Mouse (Mus musculus): ENCODE data around the gene Snrpa. TPM values are rescaled to one million over a fixed set of nuclear protein-coding genes. Genes with fewer than 3 reads are reported as not detected.
"Not testable (repeated sequence)": the region's sequence is repeated elsewhere in the genome, so short reads cannot be mapped to it uniquely, and the experiment has no call there.

Gene Snrpa
- 10 to 100 TPM; 75.9 to 85.9 TPM for total RNA-seq (2021)
- long read RNA-seq, experiment 1, transcript Snrpa-202 (7 exons, 1,336 nt), result minor isoform, 34 of 129 reads
- long read RNA-seq, experiment 1, transcript Snrpa-206 (6 exons, 1,288 nt), result minor isoform, 29 of 129 reads
- long read RNA-seq, experiment 1, transcript Snrpa-201 (7 exons, 1,365 nt), result major isoform, 62 of 129 reads
- long read RNA-seq, experiment 1, partial matches to known transcripts, result 3 of 129 reads
- long read RNA-seq, experiment 1, other reads (novel, unspliced or antisense), result 1 of 129 reads
- long read RNA-seq, experiment 2, transcript Snrpa-202 (7 exons, 1,336 nt), result minor isoform, 22 of 97 reads
- long read RNA-seq, experiment 2, transcript Snrpa-201 (7 exons, 1,365 nt), result major isoform, 57 of 97 reads
- long read RNA-seq, experiment 2, transcript Snrpa-206 (6 exons, 1,288 nt), result minor isoform, 9 of 97 reads
- long read RNA-seq, experiment 2, partial matches to known transcripts, result 7 of 97 reads
- long read RNA-seq, experiment 2, other reads (novel, unspliced or antisense), result 2 of 97 reads

DNA sequence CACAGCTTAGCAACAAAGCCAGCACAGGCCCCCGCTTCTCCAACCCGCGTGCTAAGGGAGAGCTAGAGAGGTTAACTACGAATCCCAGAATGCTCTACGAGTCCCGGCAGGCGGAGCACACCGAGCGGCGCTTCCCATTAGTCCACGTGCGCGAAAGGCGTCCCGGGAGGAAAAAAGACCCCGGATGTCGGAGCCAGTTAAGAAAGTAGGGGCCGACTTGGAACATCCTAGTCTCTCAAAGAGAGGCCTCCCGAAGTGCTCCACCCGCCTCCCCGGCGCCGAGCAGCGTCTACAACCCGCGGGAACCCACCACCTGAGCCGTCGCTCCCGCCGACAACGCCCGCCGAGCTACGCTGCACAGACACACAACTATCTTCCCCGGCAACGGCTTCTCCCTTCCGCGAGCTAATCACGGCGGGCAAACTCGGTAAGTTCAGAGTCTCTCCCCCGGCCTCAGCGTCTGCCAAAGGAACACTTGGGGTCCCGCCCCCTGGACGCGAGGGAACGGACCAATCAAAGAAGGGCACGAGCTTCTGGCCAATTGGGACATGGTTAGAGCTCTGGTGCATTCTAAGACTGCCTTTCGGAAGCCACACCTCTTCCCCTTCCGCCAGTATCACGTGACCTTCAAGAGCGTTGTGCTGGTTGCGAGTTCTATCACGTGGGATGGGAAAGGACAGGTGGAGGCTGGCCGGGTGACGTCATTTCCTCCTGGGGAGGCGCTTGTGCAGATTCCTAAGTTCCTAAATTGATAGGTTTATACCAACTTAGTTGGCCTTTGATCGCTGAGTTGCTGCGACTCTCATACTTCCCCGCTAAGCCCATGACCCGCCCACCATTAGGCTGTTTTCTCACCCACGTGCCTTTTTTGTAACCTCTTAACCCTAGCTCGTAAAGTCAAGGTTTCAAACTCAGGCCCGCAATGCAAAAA is at the start of gene Snrpa, which contains the start of gene BC024978:
Gene Snrpa (minus strand): TSS at position 591 of the 931 bp plus-strand sequence.
Gene BC024978 (plus strand): TSS at position 101 of the 931 bp plus-strand sequence.
- DNase-seq (ENCODE audit: low spot score in 2 of 2), result peak; percentile 96 to 97

DNA sequence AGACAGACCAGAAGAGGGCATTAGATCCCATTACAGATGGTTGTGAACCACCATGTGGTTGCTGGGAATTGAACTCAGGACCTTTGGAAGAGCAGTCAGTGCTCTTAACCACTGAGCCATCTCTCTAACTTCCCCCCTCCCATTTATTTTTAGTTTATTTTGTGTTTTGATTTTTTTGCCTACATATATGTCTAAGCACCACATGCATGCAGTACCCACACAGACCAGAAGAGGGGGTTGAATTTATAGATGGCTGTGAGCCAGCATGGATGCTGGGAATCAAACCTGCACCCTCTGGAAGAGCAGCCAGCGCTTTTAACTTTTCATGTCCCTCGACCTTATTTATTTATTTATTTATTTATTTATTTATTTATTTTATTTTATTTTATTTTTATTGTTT is 48.0 kb upstream of the Snrpa start:
- not testable (repeated sequence) for DNase-seq (ENCODE audit: low spot score in 2 of 2)

DNA sequence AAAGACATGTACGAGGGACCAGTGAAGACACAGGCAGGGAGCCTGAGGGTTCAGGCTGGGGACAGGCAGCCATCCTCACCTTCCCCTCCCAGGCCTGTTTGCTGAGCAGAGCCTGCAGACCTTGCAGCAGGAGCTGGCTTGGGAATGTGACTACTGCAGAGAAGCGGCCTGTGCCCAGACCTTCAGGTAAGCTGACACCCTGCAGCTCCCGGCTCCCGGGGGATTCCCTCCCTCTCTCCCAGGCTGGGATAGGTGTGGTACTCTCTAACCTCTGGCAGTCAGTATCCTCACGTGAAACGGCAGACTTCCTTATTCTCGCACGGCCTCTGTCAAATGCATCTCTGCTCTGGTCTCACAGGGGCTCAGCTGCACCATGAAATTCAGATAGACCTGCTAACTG is 47.1 kb upstream of the Snrpa start:
- DNase-seq (ENCODE audit: low spot score in 2 of 2), result no peak

DNA sequence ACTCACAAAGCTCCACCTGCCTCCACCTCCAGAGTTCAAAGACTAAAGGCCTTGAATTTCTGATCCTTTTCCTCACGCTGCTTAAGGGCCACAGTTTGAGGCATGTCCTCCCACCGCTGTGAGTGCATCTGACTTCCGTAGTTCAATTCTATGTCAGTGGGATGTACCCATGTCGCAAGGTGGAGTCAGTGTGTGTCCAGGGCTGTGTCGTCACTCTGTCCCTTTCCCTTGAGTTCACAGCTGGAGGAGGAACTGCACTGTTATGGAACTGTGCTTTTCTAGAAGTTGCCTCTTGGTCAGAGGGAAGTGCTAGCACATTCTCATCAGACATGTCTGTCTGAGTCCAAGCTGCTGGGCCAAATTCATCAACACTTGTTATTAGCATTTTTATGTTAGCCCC is 42.5 kb upstream of the Snrpa start:
- no peak for DNase-seq (ENCODE audit: low spot score in 2 of 2)

DNA sequence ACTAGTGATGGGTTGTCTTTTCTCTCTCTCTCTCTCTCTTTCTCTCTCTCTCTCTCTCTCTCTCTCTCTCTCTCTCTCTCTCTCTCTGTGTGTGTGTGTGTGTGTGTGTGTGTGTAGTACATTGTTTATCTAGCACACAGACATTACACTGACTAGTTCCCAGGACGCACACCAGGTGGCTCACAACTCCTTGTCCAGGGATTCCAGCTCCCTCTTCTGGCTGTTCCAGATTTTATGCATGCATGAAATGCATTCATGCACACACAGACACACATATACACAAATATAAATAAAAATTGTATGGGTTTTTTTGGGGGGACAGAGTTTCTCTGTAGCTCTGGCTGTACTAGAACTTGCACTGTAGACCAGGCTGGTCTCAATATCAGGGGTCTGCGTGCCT is 41.5 kb upstream of the Snrpa start:
- DNase-seq (ENCODE audit: low spot score in 2 of 2), result no peak

DNA sequence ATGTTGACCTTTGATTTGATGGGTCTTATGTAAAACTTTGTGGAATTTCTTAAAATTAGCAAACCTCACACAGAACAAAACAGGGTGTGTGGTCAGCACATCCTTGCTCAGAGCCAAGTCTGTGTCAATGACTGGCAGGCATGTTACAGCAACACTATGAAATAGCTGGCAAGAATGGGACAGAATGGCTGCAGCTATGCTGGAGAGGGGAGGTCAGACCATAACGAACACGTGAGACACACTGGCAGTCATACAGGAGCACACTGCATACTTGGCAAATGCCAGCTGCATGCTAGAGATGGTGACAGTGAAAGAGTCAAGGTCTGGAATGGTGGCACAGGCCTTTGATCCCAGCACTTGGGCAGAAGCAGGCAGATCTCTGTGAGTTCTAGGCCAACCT is 39.7 kb upstream of the Snrpa start:
- no peak for DNase-seq (ENCODE audit: low spot score in 2 of 2)

DNA sequence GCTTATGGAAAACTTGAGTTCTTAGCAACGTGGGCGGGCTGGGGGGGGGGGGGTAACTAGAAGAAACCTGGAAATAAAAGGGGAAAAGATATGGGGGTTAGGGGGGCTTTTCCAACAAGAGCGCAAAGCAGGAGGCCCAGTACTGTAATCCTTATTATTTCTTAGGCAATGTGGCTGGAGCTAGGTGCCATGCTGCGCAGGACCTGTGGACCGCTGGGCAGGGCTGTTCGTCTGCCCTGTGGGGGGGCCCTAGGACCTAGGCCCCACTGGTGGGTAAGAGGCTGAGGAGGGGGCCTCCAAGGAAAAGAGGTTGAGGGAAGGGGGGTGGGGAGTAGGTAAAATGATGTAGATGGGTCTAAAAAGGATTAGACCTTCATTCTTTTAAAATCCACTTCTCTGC is 37.2 kb upstream of the Snrpa start:
- DNase-seq (ENCODE audit: low spot score in 2 of 2), result no peak

DNA sequence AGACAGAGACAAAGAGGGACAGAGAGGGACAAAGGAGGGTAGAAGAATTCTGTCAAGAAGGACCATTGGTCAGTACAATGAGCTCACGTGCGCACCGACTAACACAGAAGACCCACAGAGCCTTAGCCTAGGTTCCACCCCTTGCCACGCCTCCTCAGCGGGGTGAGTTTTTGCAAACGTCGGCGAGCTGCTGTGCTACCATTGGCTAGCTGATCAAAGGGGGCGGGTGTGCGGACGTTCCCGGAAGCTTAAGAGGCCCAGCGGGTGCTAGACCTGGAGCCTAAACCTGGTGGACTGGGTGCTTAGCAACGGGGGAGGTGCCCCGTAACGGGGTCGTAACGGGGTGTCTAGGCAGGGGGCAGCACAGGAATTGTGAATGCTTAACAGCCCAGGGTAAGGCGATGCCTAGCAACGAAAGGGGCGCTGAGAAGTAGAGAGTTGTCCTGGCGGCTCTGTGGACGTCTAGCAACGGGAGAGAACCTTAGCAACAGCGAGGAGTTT is 36.8 kb upstream of the Snrpa start, which contains the start of gene Coq8b:
Gene Coq8b (plus strand): TSS at position 243 of the 501 bp plus-strand sequence.
- peak; percentile 86 to 91 for DNase-seq (ENCODE audit: low spot score in 2 of 2)

DNA sequence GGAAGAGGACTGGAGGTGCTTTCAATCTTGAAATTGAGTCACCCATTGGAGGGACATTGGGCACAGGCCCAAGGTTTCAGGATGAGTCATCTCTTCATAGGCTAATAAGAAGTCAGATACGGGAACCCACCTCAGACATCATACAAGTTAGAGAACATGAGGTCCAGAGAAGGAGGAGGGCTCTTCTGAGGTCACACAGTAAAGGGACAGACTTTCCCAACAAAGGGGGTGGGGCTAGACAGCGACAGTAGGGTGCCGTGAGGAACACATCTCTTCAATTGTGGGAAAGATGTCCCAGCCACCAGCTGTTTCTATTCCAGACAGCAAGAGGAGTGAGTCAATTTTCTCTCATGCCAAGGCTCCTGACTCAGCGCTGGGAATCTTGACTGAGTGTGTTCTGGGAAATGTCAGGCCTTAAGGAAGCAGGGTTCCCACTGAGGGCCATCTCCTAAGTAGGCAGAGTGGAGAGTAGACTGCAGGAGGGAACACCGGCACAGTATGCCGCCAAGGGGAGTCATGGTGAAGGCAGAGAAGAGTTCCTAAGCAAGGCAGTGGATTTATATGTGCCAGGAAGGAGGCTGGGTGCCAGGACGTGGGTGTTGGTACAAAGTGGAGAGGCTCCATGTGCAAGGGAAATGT is 35.7 kb upstream of the Snrpa start:
- peak; percentile 84 to 87 for DNase-seq (ENCODE audit: low spot score in 2 of 2)

DNA sequence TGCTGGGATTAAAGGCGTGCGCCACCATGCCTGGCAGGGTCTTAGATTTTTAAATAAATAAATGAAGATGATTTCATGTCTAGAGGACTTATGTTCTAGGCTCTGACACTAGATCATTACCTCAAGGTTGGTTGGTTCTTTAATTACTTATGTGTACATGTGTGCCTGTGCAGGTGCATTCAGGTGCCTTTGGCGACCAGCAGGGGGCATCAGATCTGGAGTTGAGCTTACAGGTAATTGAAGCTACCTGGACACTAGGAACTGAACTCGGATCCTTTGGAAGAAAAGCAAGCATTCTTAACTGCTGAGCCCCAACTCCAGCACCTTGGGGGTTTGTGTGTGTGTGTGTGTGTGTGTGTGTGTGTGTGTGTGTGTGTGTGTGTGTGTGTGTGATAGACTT is 34.7 kb upstream of the Snrpa start:
- no peak for DNase-seq (ENCODE audit: low spot score in 2 of 2)

DNA sequence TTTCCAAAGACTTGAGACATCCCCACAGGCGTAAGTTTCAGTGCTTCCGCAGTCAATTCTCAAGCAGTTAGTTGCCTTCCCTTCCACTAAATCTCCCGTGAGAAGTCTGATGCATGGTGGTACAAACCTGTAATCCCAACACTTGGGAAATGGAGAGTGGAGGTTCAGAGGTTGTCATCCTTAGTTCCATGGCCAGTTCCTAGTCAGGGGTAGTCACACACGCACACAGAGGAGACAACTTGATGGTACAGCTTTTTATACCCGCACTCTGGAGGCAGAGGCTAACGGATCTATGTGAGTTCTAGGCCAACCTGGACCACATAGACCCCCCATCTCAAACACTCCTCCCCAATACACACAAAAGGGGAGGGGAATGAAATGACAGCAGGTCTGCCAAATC is 32.8 kb upstream of the Snrpa start:
- DNase-seq (ENCODE audit: low spot score in 2 of 2), result no peak

DNA sequence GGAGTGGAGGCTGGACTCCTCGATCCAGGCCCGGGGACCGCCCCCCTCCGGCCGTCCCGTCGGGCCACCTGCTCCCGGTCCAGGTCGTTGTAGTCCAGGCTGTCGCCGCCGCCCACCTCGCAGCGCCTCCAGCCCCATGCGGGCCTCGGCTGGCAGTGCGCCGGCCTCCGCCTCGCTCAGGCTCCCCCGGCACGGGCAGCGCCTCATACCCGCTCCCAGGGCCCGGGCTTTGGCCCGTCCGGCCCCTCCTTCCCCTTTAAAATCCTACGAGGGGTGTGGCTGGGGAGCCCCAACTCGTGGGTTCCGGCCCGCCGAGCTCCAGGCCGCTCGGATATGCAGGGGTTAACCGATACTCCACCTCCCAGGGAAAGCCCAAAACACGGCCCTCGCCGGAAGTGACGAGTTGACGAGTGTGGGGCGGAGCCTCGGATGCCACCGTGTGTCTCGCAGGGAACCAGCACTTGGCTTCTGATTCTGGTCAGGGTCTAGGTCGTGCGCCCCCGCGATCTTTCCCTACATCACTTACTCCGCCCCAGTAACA is 32.3 kb upstream of the Snrpa start, which contains the start of gene Itpkc:
Gene Itpkc (minus strand): TSS at position 381 of the 541 bp plus-strand sequence.
- peak; percentile 84 to 91 for DNase-seq (ENCODE audit: low spot score in 2 of 2)

DNA sequence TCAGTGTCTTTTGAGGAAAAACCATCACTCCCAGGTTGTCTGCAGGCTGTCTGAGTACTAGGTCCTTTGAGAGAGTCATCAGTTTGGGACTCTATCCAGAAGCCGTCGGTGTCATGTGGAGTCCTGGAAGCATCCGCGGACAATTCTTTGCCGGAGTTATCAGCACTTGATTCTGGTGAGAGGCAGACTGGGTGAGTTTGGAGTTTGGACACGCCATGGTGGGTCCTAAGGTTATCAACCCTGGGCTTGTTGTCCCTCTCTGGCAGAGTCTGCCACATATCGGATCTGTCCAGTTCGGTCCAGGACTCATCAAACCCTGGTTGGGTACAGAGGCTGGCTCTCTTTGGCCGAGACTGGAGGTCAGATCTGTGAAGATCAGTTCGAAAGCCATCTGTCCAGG is 31.6 kb upstream of the Snrpa start:
- DNase-seq (ENCODE audit: low spot score in 2 of 2), result no peak

DNA sequence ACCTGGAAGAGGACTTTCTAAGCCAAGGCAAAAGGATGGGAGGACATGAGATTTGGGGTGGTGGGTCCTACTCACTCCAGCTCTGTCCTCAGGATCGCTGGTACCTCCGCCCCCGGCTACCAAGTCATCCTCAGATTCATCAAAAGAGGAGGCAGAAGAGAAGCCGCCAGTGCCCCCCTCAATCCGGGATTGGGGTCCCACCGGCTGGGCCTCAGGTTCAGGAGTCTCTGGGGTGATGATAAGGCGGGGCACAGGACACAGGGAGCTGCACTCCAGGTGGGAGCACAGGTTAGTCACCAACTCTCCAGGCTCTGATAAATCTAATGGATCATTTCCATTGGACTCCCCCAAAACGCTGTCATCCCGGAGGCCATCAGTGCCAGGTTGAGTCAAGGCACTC is 31.2 kb upstream of the Snrpa start:
- DNase-seq (ENCODE audit: low spot score in 2 of 2), result no peak

DNA sequence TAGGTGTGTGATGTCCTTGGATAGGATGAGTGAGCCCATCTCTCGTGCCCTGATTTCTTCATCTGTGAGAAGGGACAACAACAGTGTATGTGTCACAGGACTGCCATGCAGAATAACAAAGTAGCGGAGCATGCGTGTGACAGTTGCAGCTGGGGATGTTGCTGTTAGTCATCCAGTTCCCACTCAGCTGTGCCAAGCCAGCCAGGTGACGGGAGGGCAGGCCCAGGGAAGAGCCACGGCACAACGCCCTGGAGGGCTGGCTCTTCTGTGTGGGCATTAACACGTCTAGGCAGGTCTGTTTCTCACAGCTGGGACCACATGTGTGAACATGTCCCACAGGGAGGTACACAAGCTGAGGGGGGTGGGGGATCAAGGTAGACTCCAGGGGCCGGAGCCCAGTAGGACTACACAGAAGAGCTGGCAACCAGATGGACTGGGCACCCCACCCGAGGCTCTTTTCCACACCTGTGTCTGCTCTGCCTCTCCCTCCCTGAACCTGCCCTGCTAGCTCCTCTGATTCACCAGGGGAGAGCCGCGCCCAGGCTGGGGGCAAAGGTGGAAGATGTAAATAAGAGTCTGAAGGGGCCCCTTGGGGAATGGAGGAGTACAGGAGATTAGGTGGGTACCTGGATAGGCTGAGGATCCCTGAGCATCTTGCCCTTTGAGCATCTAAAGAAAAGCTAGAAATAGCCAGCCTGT is 29.0 kb upstream of the Snrpa start:
- peak; percentile 54 for DNase-seq (ENCODE audit: low spot score in 2 of 2)

DNA sequence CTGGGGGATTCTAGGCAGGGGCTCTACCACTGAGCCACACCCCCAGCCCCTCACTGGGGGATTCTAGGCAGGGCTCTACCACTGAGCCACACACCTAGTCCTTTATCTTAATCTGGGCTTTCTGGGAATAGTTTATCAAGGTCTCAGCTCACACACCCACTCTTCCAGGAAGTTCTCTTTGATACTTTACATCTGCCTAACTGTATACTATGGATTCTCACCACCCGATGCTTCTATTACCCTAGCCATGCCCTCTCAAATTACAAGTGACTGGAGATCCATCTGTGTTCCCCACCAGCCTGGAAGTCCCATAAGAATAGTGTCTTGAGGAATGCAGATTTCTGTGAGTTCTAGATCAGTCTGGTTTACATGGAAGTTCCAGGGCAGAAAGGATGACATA is 26.5 kb upstream of the Snrpa start:
- DNase-seq (ENCODE audit: low spot score in 2 of 2), result no peak

DNA sequence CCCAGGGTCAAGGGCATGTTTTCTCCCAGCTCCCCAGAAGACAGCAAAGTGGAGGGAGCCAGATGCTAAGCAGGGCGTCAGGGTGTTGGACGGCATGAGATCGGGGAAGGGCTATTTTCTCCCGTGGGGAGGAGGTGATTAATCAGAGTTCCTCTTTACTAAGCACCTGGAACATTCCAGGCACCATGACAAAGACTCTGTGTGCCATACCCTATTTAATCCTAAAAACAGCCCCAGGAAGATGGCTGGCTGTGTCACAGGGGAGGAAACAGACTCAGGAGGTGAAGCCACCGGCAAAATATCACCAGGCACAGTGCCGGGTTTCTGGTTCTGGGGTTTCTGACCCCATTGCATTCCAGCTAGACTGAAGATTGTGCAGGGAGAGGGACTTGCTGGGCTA is 25.9 kb upstream of the Snrpa start:
- DNase-seq (ENCODE audit: low spot score in 2 of 2), result no peak

DNA sequence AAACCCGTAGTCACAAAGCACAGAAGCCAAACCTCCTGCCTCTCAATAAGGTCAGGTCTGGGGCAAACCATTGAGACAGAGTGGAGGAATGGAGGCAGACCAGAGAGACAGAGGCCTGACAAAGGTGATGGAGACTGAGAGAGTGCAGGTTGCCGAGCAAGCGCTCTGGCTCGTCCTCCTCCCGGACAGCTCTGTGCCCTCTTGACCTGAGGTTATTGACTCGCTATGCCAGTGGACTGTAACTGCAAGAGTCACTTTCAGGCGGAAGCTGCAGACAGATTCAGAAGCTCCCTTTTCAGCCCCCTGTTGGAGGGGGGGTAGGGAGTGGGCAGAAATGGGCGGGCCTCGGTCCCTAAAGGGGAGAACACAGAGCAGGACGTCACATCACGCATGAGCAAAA is 23.9 kb upstream of the Snrpa start:
- no peak for DNase-seq (ENCODE audit: low spot score in 2 of 2)

DNA sequence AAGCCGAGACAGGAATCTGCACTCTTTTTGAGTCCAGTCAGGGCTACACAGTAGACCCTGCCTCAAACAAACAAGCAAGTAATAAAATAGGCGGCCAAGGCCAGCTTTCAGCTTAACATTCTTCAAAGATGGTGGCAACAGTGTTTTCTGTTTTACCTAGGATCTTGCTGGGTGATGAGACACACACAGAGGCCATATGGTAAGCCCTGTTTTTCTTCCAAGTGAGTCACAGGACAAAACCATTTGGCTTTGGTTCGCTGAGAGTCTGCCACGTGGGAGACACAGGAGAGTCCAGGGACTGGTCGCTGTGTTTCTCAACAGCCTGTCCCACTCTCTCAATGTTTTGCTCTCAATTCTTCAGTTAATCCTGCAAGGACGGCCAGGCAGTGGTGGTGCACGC is 22.5 kb upstream of the Snrpa start:
- no peak for DNase-seq (ENCODE audit: low spot score in 2 of 2)

DNA sequence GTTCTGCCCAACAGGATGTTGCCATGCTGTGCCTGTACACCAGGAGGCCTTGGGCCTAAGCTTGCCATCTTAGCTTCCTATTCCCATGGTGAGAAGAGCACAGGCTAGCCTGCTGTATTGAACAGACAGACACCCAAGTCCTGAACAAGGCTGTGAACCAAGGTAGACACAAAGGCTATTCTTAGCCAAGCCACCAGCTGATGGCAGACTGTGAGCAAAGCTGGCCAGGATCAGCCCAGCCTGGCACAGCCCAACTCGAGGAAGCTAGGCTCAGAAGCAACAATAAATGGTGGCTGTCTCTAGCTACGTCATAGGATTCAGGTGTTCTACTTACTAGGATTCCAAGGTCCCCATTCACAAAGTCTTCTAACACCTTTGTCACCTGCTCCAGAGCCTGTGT is 16.6 kb upstream of the Snrpa start:
- no peak for DNase-seq (ENCODE audit: low spot score in 2 of 2)
